In genomic region chr9:24421888-24422287, GRCm38 (mm10) we compare ENCODE assay signal across 16 mouse cellular contexts.
"Had no signal": no experiment of that assay in that cellular context is flagged by ENCODE, and none has a peak within 500 bp of the region (broad histone marks: within the 10 kb centered on the region; RNA-seq: fewer than 3 reads in every experiment).

No protein-coding gene starts in this region.

- H3K27me3 ChIP-seq: kidney, embryonic 15.5 days; liver, embryonic 12.5 days; lung, embryonic 15.5 days; midbrain, embryonic 13.5 days; neural tube, embryonic 12.5 days had no signal

- H3K4me3 ChIP-seq: kidney, embryonic 15.5 days; limb, embryonic 10.5 days; liver, embryonic 12.5 days; lung, embryonic 15.5 days; midbrain, embryonic 13.5 days; neural tube, embryonic 12.5 days had no signal

- H3K9ac ChIP-seq: kidney, embryonic 15.5 days; liver, embryonic 12.5 days; lung, embryonic 15.5 days; midbrain, embryonic 13.5 days; neural tube, embryonic 12.5 days had no signal

- H3K9me3 ChIP-seq: kidney, embryonic 15.5 days; limb, embryonic 10.5 days; liver, embryonic 12.5 days; lung, embryonic 15.5 days; midbrain, embryonic 13.5 days; neural tube, embryonic 12.5 days had no signal

- H3K27ac ChIP-seq: kidney, embryonic 15.5 days; limb, embryonic 10.5 days; liver, embryonic 12.5 days; lung, embryonic 15.5 days; macrophage; midbrain, embryonic 13.5 days; neural tube, embryonic 12.5 days had no signal

- H3K4me1 ChIP-seq: kidney, embryonic 15.5 days; limb, embryonic 10.5 days; liver, embryonic 12.5 days; lung, embryonic 15.5 days; midbrain, embryonic 13.5 days; neural tube, embryonic 12.5 days had no signal

- DNase-seq: kidney, adult 2 months; kidney, postnatal 25 days; layer of hippocampus, adult 9-11 months; lung, postnatal 14 days; right cerebral cortex, adult 18-20 months; right cerebral cortex, postnatal 4 days; spleen, adult 18-20 months; thymus, adult 18-20 months; thymus, postnatal 14 days had no signal
